Mouse (Mus musculus) bone marrow macrophage, adult 2 months (primary cell): Measurements from ENCODE around the gene Trim66.

Experiments
- CTCF ChIP-seq: IDR thresholded peaks from 2 replicates; pipeline ENCODE4 v1.5.1; 2012; ENCODE audit warnings: low read depth, mild to moderate bottlenecking, low read length, moderate library complexity
- POLR2A ChIP-seq: IDR thresholded peaks from 2 replicates; pipeline ENCODE4 v1.6.1; 2012; ENCODE audit warnings: mild to moderate bottlenecking, low read depth, low read length, borderline replicate concordance

GRCm38 (mm10) chr7:109540902-109541301, 33.0 kb upstream of the Trim66 start:
- TF ChIP-seq CTCF: no peak
- TF ChIP-seq POLR2A: no peak
